Mouse (Mus musculus) heart, postnatal 25 days (tissue): ENCODE results near the gene Ascl5. TPM values are rescaled to one million over a fixed set of nuclear protein-coding genes. Genes with fewer than 3 reads are reported as not detected.

Source experiments
- DNase-seq: peaks from one replicate; pipeline ENCODE4 v3.0.0; 2022; ENCODE audit warnings: low spot score
- intact Hi-C: fragments of 180-260 bp; cut with DNase I; formaldehyde crosslinking; loops from one replicate; pipeline ENCODE4 v1.15.1; 2025
- total RNA-seq, 2 experiments: library from RNA; stranded (reverse); gene quantifications; 2 replicates each; pipeline ENCODE4 v1.2.3; 2021

Gene Ascl5
- not detected for total RNA-seq

DNA sequence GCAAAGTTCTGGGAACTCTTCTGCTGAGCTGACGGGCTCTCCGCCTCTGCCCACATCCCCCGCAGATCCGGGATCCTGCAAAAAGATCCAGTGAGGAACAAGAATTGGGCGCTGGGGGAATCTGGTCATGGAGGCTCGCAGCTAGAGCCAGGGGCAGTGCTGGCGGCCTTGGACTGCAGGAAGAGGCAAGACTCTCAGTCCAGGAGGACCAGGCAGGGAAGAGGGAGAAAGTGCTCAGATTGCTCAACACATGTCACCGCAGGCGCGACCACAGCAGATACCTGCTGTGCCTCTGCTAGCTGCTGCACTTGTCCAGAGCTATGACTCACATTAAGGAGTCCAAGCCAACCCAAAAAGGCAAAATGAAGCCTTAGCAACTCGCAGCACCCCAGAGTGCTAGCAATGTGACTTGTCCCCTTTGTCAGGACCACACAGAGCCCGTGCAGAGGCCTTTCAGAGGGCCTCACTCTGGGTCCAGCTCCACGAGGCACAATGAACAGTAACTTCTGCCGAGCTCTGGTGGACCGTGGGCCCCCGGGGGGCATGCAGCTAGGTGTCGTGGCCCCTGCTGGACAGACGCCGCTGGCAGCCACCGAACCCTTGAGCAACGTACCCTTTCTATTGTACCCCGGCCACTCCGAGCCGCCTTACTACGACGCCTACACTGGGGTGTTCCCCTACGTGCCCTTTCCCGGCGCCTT, at the start of gene Ascl5:
TSS of gene Ascl5 (plus strand) at position 493 of the 701 bp plus-strand sequence.
- intact Hi-C loops: loop anchor here (1.0 to 10.0 kb wide), 3 partner anchors 117 to 404 kb away; partner anchors contain the start of gene Mroh3
- no peak for DNase-seq

DNA sequence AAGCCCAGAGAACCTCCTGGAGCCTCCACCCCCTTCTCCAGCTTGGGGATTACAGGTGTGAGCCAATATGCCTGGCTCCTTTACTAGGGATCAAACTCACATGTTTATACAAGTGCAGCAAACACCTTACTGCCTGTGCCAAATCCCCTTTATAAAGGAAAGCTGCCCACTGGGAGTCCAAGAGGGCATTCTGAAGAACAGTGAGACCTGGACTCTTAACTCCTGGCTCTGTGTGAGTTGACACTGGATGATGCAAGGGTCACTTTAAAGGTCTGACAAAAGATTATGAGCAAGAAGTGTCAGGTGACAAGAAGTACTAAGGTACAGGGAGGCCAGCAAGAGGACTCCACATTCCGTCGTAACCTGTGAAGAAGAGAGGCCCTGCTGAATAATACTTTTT, 49.2 kb upstream of the Ascl5 start:
- no peak for DNase-seq

DNA sequence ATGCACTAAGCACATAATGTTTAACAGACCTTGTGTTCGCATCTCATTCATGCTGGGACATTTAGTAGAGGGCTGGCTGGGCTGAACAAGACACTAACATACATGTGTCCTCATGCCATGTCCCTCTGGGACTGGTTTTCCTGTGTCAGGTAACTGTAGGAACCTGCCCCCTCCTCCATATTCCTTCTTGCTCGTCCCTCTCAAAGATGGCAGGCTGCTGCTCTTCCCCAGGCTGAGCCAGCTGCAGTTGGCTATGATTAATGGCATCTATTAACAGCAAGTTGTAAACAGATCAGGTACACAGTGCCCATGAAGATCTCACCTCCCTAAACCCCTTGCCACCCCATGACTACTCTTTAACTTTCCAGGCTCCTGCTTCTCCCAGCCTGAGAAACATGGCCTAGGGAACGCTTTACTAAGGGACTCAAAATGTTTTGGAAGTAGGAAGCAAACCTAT, 44.3 kb upstream of the Ascl5 start, which contains the start of gene Igfn1:
TSS of gene Igfn1 (minus strand) at position 51 of the 457 bp plus-strand sequence.
- intact Hi-C loops: no loop called here
- no peak for DNase-seq

More for the DNA sequence above, 49.2 kb upstream of the Ascl5 start:
- intact Hi-C loops: no loop called here

DNA sequence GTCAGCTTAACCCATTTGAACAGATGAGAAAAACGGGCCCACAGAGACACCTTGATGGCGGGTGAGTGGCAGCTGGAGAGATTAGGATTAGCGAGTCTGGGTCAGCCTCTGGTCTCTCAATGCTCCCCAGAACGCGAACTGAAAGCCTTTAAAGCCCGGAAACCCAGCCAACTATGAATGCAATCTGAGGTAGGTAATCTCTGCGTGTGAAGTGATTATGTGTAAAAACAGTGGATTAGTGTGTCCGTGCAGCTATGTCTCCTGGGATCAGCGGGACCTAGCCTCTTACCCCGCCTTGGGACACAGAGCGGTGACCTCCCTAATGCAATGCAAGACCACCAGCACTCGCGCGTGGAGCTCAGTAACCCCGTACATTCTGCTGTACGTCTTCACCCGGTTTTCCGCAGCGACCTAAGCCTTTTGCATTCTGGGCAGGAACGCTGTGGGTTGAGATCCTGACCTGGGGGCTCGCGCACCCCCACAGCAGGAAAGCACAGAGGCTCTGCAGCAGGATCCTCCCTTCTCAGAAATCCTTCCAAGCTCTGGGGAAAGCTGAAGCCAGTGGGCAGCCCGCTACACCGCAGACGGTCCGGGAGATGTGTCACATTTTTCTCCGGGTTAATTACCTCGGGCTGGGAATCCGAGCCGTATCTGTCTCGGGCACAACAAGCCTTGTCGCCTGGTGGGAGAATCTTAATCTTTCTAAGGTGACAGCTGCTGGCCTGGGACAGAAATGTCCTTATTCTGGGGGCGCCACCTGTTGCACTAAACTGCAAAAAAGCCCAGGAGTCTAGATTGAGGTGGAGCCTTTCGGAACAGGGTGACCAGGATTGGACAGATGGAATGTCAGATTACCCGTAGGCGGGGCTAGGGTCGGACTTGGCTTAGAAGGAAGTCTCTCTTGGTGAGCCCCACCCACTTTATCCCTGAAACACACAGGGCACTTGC, 43.1 kb upstream of the Ascl5 start, which contains the start of gene Tmem9:
TSS of gene Tmem9 (plus strand) at position 940 of the 948 bp plus-strand sequence.
- DNase-seq: peak; percentile 53
- intact Hi-C loops: no loop called here

DNA sequence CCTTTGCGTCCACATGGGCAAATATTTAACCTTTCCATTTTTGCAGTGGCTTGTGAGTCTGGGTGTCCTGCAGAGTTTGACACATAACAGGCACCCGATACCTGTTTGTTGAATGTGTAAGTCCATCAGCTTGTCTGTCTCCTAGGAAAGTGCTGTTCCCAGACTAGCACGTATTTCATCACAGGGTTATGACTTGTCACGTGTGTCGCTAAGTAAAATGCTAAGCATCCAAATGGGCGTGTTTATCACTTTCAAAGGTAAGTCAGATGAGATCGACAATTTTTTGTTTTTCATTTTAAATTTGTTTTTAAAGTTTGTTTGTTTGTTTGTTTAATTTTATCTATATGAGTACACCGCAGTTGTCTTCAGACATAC, 42.5 kb upstream of the Ascl5 start:
- intact Hi-C loops: no loop called here
- DNase-seq: no peak

GRCm38 (mm10) chr1:136010247-136010646, 40.4 kb upstream of the Ascl5 start:
- intact Hi-C loops: no loop called here
- no peak for DNase-seq

- intact Hi-C loops: no loop called here
- DNase-seq: no peak
Measured at GRCm38 (mm10) chr1:136013513-136013912, 37.1 kb upstream of the Ascl5 start.

- intact Hi-C loops: no loop called here
- DNase-seq: no peak
Measured at GRCm38 (mm10) chr1:136014796-136015502, 35.7 kb upstream of the Ascl5 start.

GRCm38 (mm10) chr1:136017307-136017706, 33.3 kb upstream of the Ascl5 start:
- intact Hi-C loops: no loop called here
- no peak for DNase-seq

GRCm38 (mm10) chr1:136017907-136018313, 32.7 kb upstream of the Ascl5 start:
- DNase-seq: peak; percentile 88
- intact Hi-C loops: no loop called here

GRCm38 (mm10) chr1:136018390-136019189, 32.0 kb upstream of the Ascl5 start:
- DNase-seq: no peak

GRCm38 (mm10) chr1:136030201-136030600, 20.4 kb upstream of the Ascl5 start:
- DNase-seq: no peak
- intact Hi-C loops: no loop called here

More at GRCm38 (mm10) chr1:136018390-136019189, 32.0 kb upstream of the Ascl5 start:
- intact Hi-C loops: no loop called here

DNA sequence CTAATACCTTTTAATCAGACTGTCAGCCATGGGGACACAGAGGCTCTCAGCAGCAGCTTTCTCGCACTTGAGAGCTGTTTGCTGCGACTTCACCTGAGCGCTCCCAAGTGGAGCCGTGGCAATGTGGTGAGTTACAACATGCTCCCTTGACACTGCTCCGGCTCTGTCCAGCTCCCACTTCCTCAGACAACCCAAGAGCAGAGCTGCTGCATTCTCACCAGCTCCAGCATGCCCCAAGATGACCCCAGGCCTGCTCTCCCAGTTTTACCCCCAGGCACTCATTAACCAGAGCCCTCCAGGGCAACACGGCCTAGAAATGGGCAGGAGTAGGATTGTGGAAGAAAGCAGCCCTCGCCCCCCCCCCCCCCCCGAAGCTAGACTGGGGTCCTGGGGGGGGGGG, 18.9 kb upstream of the Ascl5 start:
- intact Hi-C loops: no loop called here
- no peak for DNase-seq

DNA sequence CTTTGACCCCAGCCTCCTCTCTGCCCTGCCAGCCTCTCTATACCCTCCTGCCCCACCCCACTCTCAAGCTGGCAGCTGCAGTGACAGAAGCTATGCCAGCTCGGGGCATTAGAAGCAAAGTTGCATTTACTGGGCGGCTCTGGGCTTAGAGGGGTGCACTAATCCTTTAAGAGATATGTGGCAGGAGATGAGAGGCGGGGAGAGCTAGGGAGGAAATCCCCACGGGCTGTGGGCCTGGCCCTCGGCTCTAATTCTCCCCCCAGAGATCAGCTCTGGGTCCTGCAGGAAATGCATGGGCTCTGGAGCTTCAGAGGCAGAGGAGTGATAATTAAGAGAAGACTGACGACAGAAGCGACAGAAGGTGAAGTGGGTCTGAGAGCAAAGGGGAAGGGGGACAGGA, 17.6 kb upstream of the Ascl5 start:
- no peak for DNase-seq
- intact Hi-C loops: no loop called here

DNA sequence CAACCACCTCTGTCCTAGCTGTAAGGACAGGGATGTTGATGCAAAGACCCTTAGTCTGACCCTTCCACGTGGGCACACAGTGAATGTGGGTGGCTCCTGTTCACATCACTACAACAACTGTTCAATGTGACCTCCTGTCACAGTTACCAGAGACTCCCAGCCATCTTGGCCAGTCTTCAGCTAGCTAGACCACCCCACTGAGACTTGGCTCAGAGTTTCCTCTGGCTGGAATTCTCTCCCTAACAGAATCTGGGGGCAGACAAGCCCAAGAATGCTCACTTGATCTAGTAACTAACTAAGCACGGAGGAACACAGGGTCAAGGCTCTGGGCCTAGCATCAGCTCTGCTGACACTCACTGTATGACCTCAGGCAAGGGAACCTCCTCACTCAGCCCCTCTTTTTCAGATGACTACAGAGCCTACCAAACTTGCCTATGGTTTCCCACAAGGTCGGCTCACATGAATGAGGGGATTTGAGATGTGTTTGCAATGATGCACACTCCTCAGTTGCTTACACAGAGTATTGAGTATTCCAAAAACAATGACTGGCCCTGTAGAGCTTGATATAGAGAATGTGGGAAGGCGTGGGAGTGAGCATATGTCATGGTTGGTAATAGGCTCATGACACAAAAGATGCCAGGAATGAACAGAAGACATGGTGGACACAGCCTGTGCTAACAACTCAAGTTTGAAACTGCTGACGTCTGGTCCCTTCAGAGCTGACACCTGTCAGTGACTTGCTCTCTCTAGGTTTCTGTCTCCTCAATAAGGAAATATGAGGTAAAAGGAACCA, 11.7 kb upstream of the Ascl5 start:
- no peak for DNase-seq
- intact Hi-C loops: no loop called here

DNA sequence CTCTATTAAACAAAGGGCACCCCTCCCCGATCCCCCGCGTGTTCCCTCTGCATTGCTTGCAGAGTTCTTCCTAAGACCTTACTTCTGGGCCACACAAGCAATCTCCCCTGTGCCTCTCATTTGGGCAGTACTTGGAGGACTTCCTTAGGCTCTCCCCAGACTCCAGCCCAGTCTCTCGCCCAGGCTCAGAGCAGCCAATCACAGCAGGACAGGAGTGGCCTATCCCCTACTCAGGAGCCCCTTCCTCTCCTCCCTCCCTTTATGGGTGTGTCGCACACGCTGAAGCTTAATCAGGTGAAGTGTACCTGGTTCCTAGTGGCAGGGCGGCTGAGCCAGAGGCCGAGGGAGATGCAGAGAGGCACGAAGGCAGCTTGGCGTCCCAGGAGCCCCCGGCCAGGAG, 10.2 kb upstream of the Ascl5 start:
- DNase-seq: no peak
- intact Hi-C loops: no loop called here

DNA sequence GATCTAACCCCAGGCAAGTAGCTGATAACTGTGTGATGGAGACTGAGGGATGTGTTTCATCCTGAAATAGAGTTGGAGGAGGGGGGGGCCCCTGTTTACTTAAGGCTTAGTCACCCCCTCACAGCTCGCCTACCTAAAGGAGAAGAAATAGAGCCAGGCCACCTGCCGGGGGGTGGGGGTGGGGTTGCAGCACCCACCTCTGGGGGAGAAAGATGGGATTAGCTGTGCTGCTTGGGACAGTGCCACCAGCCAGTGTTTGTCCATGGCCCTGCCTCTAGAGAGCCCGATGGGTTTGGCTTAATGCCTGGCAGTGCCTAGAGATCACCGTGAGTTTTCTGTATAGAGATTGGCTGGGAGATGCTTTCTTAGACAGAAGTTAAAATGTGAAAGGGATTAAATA, 9.7 kb upstream of the Ascl5 start:
- DNase-seq: no peak
- intact Hi-C loops: no loop called here

DNA sequence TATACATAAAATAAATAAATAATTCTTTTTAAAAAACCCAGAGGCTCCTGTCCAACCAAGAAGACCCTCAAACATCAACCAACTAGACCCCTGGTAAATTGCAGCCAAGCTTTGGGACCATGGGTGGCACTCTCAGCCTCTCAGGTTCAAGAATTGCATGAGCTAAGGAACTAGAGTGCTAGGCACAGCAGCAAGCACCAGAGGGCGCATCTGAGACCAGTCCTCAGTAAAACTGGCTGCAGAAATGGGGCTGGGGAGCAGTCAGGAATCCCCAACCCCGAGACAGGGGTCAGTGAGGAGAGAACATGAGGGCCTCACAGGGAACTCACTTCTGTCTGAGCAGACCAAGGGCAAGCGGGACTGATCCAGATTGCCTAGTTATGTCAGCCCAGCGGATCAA, 4.8 kb upstream of the Ascl5 start:
- DNase-seq: no peak
- intact Hi-C loops: no loop called here

GRCm38 (mm10) chr1:136047432-136047831, 3.2 kb upstream of the Ascl5 start:
- intact Hi-C loops: no loop called here
- no peak for DNase-seq
